Mouse (Mus musculus): ENCODE results near the gene Egfl7. TPM values are rescaled to one million over a fixed set of nuclear protein-coding genes. Genes with fewer than 3 reads are reported as not detected.
A peak's percentile ranks its signal among the peaks of the same experiment; 100 is the strongest.

Egfl7 gene
- polyA plus RNA-seq, 1 experiment: 196 TPM

DNA sequence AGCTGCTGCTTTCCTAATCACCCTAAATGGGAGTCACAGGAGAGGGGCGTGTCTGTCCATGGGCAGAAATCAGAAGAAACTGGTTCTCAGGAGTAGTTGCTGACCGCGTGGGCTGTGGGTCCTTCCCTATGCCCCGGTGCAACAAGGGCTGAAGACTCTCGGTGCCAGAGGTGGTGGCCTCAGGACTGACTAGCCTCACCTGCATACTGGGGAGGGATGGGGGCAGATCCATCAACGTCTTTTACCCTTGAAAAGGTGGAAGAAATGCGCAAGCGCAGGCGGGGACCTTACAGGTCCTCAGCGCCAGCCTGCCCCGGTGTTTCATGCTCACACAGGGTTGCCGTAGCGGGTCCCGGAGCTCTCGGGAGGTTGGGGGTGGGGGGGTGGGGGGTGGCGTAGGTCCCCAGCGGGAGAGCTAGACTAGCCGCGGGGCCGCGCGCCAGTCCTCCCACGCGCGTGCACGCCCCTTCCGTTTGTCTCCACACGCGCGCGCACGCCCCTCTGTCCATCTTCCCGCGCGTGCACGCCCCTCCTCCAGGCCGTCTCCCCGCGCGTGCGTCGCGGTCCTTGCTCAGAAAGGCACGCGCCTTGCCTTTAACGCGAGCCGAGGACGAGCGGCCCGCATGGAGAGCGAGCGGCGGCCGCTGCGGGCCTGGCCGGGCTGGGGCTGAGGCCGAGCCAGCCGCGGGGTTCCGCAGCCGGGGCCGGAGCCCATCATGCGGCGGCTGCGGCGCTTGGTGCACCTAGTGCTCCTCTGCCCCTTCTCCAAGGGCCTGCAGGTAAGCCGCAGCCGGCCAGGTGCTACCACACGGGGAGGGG, 48.3 kb downstream of the Egfl7 start, which contains the start of gene Fam69b:
TSS of gene Fam69b (plus strand) at position 537 of the 819 bp plus-strand sequence.
- no peak within 1 kb of the TSS for H3K27ac ChIP-seq (ENCODE audit: insufficient read depth, low read length)
- peak in 1 of 2 experiments; percentile 55 for DNase-seq (ENCODE audit: low read depth in 1 of 2, low spot score in 2 of 2)
- TF ChIP-seq CTCF (IDR thresholded peaks at IDR 0.05; ENCODE audit: extremely low read depth, insufficient read depth, insufficient read length, insufficient replicate concordance): no peak
- no peak for TF ChIP-seq POLR2A (IDR thresholded peaks at IDR 0.05; ENCODE audit: low read depth, low read length)
- H3K4me3 ChIP-seq (ENCODE audit: extremely low read depth, insufficient read depth, insufficient read length): peak within 1 kb of the TSS; percentile 59
- no peaks in the 10 kb centered on the region for H3K36me3 ChIP-seq (ENCODE audit: control insufficient read depth, insufficient read depth, low read length)
- WGBS: 1% methylated on average over 66 of the region's 70 CpGs
- H3K4me1 ChIP-seq (ENCODE audit: control insufficient read depth, insufficient read depth, insufficient read length): peaks cover 2% of the 10 kb centered on the region; the same call in 1 of the 2 replicates
- peaks cover 6% of the 10 kb centered on the region for H3K27me3 ChIP-seq (ENCODE audit: control insufficient read depth, insufficient read depth, low read length)

DNA sequence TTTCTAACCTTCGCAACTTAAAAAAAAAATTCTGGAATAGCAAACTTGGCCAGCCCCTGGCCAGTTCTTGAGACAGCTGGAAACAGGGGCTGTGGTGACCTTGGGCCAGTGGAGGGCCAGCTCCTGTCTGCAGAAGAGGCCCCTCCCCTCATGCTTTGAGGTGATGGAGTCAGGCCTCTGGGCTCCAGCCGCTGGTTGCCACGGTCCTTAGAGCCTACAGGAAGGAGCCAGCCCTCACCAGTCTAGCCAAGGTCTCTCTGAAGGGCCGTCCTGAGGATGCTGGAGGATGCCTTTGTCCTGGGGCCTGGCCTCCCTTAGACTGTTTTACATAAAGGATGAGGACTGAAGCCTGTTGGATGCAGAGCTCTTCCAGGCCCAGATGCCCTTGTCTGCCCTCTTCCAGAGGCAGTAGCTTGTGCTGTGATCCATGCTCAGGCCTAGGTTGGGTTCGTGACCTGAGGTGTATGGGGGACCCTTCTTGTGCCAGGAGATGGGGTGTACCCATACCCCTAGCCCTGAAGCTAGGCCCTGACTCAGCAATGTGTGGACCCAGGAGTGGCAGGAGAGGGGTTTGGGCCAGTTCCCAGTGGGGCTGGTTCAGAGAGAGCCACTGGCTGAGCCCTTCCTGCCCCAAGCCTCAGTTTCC, 49.1 kb downstream of the Egfl7 start:
- no peak for DNase-seq (ENCODE audit: low read depth in 1 of 2, low spot score in 2 of 2)
- Histone ChIP-seq H3K27ac (ENCODE audit: insufficient read depth, low read length) (no peak overlapping the region), H3K36me3 (ENCODE audit: control insufficient read depth, insufficient read depth, low read length) (no peaks in the 10 kb centered on the region), H3K4me3 (ENCODE audit: extremely low read depth, insufficient read depth, insufficient read length) (peak overlapping the region; percentile 59; the same call in 1 of the 2 replicates), H3K27me3 (ENCODE audit: control insufficient read depth, insufficient read depth, low read length) (peaks cover 6% of the 10 kb centered on the region), H3K4me1 (ENCODE audit: control insufficient read depth, insufficient read depth, insufficient read length) (peaks cover 2% of the 10 kb centered on the region; the same call in 1 of the 2 replicates)
- TF ChIP-seq POLR2A (IDR thresholded peaks at IDR 0.05; ENCODE audit: low read depth, low read length) (no peak), CTCF (IDR thresholded peaks at IDR 0.05; ENCODE audit: extremely low read depth, insufficient read depth, insufficient read length, insufficient replicate concordance) (no peak)
- 24% methylated on average over 5 of the region's 5 CpGs for WGBS

DNA sequence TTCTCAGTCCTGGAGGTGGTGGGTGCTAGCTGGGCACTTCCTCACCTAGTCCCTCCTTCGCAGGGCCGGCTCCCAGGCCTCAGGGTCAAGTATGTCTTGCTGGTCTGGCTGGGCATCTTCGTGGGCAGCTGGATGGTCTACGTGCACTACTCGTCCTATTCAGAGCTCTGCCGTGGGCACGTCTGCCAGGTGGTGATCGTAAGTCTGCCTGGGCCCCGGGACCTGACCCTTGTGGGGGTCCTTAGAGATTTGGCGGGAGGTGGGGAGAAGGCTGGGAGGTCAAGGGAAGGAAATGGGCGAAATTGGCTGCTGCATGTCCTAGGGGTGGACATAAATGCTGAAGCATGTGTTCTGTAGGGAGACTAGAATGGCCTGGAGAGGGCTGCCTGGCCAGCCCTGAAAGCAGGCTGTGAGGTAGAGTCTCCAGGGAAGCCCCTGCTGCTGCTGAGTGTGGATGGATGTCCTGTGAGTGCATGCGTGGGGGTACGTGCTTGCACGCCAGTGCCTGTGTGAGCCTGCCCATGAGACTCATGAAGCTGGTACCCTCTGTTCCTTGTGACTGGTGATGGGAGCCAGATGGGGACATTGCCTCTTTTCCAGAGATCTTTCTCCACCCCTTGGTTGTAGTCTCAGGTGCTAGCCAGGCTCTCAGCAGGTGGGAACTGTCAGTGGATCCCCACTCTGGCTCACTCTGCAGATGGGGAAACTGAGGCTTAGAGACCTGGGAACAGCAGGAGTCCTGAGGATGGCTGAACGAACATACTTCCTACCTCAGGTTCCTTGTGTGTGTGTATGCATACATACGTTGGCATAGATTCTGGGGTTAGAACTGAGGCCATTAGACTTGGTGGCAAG, 53.0 kb downstream of the Egfl7 start:
- no peak overlapping the region for H3K27ac ChIP-seq (ENCODE audit: insufficient read depth, low read length)
- DNase-seq (ENCODE audit: low read depth in 1 of 2, low spot score in 2 of 2): no peak
- H3K36me3 ChIP-seq (ENCODE audit: control insufficient read depth, insufficient read depth, low read length): peaks cover 13% of the 10 kb centered on the region
- no peak for TF ChIP-seq POLR2A (IDR thresholded peaks at IDR 0.05; ENCODE audit: low read depth, low read length)
- TF ChIP-seq CTCF (IDR thresholded peaks at IDR 0.05; ENCODE audit: extremely low read depth, insufficient read depth, insufficient read length, insufficient replicate concordance): no peak
- no peak overlapping the region for H3K4me3 ChIP-seq (ENCODE audit: extremely low read depth, insufficient read depth, insufficient read length)
- peaks cover 3% of the 10 kb centered on the region for H3K4me1 ChIP-seq (ENCODE audit: control insufficient read depth, insufficient read depth, insufficient read length)
- 85% methylated on average over 16 of the region's 16 CpGs for WGBS
- H3K27me3 ChIP-seq (ENCODE audit: control insufficient read depth, insufficient read depth, low read length): peaks cover 6% of the 10 kb centered on the region

DNA sequence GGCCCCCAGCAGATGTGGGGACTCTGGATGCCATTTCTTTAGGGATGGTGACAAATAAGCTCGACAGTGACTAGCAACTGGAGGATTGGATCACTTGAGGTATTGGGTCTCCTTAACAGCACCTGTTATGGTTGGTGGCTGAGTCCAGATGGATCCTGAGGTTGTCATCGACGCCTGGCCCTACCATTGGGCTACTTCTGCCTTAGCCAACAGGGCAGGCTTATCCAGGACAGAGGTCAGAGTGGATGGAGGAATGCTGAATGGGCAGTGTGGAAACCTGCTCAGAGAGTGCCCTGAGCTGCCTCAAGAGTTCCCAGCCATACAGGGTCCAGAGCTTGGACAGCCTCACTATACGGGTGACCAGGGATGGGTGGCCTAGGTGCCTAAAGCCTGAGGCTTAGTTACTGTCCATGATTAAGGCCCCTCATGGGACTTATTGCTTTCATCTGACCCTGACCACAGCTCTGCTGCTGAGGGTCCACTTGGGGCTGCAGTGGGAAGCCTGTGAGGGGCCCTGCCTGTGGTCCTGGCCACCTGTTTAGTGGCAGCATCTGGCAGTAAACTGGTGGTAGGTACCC, 54.2 kb downstream of the Egfl7 start:
- H3K36me3 ChIP-seq (ENCODE audit: control insufficient read depth, insufficient read depth, low read length): peaks cover 13% of the 10 kb centered on the region
- DNase-seq (ENCODE audit: low read depth in 1 of 2, low spot score in 2 of 2): no peak
- H3K4me3 ChIP-seq (ENCODE audit: extremely low read depth, insufficient read depth, insufficient read length): no peak overlapping the region
- H3K4me1 ChIP-seq (ENCODE audit: control insufficient read depth, insufficient read depth, insufficient read length): peaks cover 11% of the 10 kb centered on the region; the same call in 1 of the 2 replicates
- no peaks in the 10 kb centered on the region for H3K27me3 ChIP-seq (ENCODE audit: control insufficient read depth, insufficient read depth, low read length)
- 77% methylated on average over 4 of the region's 4 CpGs for WGBS
- TF ChIP-seq POLR2A (IDR thresholded peaks at IDR 0.05; ENCODE audit: low read depth, low read length) (no peak), CTCF (IDR thresholded peaks at IDR 0.05; ENCODE audit: extremely low read depth, insufficient read depth, insufficient read length, insufficient replicate concordance) (no peak)
- no peak overlapping the region for H3K27ac ChIP-seq (ENCODE audit: insufficient read depth, low read length)

DNA sequence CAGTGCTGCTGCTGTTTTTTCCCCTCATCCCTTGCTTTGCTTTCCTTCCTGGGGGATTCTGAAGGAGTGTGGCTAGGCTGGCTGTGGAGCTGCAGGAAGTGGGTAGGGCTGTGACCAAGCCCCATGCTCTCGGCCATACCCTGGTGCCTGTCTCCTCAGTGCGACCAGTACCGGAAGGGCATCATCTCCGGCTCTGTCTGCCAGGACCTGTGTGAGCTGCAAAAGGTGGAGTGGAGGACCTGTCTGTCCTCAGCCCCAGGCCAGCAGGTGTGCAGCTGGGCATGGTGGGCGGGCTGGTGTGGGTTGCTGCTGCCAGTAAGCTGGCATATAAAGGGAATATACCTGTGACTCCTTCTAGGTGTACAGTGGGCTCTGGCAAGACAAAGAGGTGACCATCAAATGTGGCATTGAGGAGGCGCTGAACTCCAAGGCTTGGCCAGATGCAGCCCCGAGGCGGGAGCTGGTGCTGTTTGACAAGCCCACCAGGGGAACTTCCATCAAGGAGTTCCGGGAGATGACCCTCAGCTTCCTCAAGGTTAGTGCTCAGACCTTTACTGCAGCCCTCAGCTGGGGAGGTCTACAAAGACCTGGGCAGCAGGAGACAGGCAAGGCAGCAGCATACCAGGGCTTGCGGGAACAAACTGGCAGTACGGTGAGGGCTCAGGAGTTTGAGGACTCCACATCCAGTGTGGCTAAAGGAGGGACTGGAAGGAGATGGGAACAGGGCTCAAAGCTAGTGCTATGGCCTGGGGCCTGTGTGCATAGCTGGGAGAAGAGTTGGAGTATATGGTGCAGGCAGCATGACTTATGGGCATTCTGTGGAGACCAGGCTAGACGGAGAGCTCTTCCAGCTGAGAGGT, 55.0 kb downstream of the Egfl7 start:
- H3K4me3 ChIP-seq (ENCODE audit: extremely low read depth, insufficient read depth, insufficient read length): no peak overlapping the region
- H3K27me3 ChIP-seq (ENCODE audit: control insufficient read depth, insufficient read depth, low read length): no peaks in the 10 kb centered on the region
- WGBS: 74% methylated on average over 12 of the region's 12 CpGs
- no peak overlapping the region for H3K27ac ChIP-seq (ENCODE audit: insufficient read depth, low read length)
- H3K4me1 ChIP-seq (ENCODE audit: control insufficient read depth, insufficient read depth, insufficient read length): peaks cover 14% of the 10 kb centered on the region; the same call in 1 of the 2 replicates
- TF ChIP-seq CTCF (IDR thresholded peaks at IDR 0.05; ENCODE audit: extremely low read depth, insufficient read depth, insufficient read length, insufficient replicate concordance) (no peak), POLR2A (IDR thresholded peaks at IDR 0.05; ENCODE audit: low read depth, low read length) (no peak)
- peaks cover 13% of the 10 kb centered on the region for H3K36me3 ChIP-seq (ENCODE audit: control insufficient read depth, insufficient read depth, low read length)
- no peak for DNase-seq (ENCODE audit: low read depth in 1 of 2, low spot score in 2 of 2)
